Mouse (Mus musculus) right cerebral cortex, postnatal 25 days (tissue): ENCODE data around the gene Npb.
"Not testable (repeated sequence)": the region's sequence is repeated elsewhere in the genome, so short reads cannot be mapped to it uniquely, and the experiment has no call there.

Source experiments
- DNase-seq: peaks from one replicate; pipeline ENCODE4 v3.0.0; 2022

Npb gene

DNA sequence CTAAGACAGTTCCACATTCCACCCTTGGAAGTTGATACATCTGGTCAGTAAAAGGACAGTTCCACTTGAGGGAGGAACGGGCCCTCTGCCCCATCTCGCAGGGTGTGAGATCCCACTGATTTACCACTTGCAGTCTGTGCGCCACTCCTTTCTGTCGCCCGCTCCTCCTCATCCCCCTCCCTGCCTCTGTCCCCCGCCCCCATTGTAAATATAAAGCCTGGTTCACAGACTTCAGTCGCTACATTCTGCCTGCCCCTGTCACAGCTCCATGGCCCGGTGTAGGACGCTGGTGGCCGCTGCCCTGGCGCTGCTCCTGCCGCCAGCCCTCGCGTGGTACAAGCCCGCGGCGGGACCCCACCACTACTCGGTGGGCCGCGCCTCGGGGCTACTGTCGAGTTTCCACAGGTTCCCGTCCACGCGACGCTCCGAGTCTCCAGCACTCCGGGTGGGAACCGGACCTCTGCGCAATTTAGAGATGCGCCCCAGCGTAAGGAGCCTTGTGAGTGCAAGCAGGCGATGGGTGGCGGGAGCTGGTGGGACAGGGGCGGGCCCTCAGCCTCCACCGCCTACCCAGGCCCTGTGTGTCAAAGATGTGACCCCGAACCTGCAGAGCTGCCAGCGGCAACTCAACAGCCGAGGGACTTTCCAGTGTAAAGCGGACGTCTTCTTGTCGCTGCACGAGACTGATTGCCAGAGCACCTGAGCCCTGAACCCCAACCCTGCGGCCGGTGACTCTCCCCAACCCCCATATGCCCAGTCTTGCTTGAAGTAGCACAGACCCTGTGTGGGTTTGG is at the start of gene Npb:
TSS of gene Npb (plus strand) at position 237 of the 794 bp plus-strand sequence.
- no peak for DNase-seq

DNA sequence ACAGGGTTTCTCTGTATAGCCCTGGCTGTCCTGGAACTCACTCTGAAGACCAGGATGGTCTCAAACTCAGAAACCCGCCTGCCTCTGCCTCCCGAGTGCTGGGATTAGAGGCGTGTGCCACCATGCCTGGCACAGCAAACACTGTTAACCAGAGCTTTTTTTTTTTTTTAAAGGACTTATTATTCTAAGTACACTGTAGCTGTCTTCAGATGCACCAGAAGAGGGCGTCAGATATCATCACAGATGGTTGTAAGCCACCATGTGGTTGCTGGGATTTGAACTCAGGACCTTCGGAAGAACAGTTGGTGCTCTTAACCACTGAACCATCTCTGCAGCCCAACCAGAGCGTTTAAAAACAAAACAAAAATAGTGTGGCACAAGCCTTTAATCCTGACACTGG is 49.4 kb upstream of the Npb start:
- not testable (repeated sequence) for DNase-seq

DNA sequence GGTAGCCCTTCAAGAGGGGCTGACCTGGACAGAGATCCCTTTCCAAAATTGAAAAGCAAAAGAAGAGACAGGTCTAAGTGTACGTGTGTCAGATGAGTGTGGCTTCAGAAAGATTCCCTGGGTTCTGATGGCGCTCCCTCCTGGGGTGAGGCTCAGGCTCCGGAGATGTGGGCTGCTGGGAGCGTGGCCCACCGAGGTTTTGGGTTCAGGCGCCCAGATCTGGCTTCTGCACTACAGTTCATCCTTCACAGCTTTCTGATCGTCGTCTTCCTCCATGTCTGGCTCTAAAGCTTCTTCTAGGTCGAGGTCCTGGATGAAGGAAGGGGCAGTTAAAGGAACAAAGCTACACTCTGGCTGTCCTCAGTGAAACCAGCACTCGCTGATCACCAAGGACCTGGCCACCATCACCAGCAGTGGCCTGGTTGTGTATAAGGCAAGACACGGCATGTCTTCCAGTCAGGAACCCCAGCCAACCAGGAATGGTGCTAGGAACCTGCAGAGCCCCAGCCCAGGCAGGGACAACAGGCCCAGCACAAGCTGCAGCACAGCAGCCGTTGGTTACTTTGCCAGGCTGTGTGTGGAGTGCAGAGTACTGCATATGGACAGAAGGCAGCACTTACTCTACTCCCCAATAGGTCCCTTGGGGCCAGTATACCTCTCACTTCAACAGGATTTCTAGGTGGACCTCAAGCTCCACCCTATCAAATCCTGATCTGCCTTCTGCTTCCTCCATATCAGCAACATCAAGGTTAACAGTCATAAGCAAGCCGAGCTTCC is 47.1 kb upstream of the Npb start:
- no peak for DNase-seq

DNA sequence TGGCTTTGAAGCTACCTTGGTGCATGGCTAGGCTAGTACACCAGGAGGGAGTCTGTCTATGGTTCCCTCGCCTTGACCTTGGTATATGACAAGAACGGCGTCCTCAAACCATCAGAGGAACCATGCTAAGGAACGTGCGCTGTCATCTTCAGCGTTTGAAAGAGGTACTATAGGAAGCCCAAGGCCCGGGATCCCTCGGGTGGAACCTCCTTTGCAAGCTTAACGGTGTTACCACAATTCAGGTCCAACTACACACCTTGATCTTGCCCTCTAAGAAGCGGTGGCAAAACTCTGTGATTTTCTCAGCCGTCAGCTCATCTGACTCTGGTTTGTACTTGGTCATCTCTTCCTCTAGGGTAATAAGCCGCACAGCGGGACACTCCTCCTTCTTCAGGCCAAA is 45.3 kb upstream of the Npb start:
- no peak for DNase-seq

DNA sequence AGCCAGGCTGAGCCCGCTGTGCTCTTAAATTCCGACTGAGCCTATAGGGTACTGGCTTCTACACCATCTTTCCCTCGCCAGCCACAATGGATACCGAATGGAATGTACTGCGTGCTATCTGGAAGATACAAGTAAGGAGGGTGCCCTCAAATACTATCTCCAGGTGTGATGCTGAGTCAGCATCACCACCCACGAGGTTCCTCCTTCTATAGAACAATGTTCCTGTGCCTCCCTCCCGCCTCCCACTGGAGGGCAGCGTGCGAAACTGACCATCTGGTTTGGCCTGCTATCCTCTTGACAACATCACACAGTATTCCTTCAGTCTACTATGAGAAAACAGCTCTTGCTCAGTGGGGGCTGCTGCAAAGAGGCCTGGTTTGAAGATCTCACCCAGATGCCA is 43.2 kb upstream of the Npb start:
- DNase-seq: no peak

DNA sequence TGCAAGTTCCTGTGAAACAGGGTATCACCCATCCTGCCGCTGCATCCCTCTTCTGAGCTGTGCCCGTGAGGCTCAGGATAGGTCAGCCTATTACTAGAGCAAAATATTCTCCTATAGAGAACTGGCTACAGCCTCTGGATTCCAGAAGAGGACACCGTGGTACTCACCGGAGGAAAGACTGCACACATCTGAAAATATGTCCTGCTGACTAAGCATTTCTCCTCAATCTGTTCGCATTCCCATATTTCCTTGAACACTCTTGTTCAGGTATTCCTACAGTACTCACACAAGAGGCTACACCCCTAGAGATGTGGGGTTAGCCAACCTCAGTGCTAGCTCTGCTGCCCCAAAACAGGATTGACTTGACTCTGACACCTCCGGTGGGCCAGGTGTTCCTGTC is 40.0 kb upstream of the Npb start:
- no peak for DNase-seq

DNA sequence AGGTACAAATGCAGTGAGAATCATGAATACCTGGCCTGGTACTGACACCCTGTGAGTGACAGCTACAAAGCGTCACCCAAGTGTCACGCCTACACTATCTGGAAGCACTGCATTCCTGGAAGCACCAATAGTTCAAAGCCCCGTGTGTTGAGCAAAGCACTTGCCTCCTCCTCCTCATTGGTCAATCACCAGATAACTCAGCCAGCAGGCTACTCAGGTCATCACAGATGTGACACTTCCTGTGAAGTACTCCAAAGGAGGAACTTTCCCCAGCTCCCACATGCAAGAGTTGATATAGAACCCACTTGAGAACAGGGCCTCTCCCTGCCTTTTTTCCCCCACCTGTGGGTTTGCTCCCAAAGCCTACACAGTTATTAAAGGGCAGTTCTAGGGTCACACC is 37.2 kb upstream of the Npb start:
- DNase-seq: no peak

DNA sequence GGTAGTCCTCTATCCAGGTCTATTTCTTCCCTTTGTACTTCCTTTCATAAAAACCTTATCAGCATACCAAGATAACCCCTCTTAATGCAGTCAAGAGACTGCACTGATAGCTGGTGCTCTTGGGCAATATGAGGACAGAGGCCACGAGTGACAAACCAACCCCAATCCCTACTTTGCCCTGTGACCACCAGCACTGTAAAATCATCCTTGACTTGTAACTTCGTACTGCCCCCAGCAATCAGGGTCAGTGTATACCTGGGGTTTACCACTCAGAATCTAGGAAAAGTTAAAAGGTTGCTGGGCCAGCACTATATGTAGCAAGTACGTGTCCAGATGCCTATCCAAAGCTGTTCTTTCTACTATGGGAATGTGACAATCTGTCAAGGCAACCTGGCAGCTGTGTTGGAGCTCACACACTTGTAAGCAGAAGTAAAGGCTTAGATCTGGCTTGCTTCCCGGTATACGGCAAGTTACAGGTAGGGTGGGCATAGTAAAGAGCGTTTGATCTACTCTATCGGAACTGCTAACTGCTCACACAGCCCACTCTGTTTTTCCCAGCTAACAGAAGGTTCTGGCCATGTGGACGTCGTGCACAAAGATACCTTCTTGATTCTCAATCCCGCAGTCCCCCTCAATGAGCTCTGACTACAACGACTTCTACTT is 36.4 kb upstream of the Npb start:
- DNase-seq: no peak

DNA sequence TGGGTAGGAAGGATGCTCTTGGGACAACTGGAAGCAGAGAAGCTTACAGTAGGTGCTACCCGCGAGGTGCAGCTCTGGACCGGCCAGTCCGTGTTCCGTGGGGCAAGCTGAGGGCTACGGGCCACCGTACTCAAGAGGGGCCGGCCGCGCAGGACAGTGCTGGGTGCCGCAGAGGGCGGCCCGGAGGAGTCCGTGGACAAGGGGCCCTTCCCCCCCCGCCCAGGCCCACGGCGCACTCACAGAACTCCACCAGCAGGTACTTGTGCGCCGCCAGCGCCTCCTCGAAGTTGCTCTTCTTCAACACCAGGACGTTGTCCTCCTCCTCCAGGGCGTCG is 35.9 kb upstream of the Npb start:
- no peak for DNase-seq

DNA sequence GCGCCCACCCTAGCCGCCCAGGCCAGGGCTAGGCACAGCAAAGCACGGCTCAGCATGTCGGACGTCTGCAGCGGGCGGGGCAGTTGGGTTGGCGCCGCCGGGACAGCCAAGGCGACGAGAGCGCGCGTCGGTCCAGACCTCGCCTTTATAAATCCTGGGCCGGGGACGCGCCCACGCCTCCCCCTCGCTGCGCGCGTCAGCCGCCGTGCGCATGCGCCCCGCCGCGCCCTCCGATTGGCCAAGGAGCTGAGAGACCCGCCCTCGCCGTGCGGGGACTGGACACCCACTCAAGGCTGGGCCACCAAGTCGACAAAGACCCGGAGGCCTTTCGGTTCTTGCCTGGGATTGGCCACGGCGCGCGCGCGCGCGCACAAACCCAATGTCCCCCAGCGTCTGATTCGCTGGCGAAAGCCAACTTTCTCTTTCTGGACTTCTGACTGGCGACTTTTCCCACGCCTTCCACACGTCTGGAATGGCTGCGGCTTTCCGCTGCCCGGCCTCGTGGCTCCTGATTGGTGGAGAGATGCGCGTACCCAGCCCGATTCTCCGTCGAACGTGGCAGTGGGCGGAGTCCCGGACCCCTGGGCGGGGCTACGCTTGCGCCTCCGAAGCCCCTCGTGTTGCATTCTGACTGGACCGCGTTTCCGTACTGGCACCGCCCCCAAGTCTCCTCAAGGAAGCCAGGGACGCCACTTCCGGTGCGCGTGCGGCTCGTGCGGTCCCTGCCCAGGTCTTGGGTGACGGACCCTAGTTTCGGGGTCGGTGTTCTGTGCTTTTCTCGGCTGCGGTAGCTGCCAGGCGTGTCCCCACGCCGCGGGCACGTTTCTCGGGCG is 35.3 kb upstream of the Npb start, which contains the start of gene P4hb:
TSS of gene P4hb (minus strand) at position 502 of the 833 bp plus-strand sequence.
- DNase-seq: peak; percentile 100

DNA sequence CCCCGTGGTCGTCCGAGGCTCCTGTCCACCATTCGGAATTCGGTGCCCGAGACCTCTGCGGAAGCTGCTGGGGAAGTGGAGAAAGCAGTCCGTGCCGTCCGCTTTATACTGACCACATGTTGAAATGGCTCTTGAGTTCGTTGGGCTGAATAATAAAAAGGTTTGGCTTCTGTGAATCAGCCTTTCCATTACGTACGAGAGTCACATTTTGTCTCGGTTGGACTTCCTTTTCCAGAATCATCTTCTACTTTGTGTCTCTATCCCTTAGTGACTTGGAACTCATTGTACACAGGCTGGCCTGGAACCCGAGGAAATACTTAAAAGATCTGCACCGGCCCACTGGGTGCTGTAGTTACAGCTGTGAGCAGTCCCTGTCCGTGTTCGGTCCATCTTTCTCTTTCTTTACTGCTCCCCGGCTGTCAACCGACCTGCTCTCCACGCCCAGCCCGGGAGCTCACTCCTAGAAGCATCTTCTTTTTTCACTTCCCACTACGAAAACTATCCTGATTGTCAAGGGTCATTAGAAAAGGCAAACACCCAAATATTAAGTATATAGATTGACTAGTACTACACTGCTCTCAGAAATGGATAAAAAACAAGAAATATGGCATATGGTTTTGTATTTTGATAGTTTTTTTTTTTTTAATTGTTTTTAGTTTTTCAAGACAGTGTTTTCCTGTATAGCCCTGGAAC is 34.5 kb upstream of the Npb start:
- no peak for DNase-seq

DNA sequence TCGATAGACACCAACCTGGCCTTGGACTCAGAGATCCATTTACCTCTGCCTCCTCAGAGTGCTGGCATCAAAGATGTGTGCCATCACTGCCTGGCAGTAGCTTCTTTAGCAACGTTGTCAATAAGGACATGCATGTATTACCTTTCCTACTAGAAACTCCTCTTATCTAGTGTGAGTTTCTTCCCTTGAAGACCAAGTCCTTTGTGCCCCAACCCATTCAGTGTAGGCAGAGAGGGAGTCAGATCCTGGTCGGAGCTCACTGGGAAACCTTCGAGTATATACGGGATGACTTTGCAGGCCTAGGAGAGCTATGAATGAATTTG is 34.0 kb upstream of the Npb start:
- no peak for DNase-seq

DNA sequence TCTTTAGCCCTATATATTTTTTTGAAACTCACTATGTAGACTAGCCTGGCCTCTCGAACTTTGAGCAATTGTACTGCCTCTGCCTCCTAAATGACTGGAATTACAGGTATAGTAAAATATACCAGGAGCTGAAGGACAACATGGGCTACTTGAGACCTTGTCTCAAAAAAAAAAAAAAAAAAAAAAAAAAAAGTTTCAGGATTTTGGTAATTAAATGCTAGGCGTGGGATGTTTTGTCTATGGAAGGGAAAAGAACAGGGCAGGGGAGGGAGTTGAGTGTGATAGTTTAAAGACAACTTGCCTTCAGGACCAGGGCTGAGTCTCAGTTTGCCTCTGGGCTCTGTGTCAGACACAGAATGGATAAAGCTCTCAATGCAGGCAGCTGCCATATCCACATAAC is 33.2 kb upstream of the Npb start:
- DNase-seq: no peak

DNA sequence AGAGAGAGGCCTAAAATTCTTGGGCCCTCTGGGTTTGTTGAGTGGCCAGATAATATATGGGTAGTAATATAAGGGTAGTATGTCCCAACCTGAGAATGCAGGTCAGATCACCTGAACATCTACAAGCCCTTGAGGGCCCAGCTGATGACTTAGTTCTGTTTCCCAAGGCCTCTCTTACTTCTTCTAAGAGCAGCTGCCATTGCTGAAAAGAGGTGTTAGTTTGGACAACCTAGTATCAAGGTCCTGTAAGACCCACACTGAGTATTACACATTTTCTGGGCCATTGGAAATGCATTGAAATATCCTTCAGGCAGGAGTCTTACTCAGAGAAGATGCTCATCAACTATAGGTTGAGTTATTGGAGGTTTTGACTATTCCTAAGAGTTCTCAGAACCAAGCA is 32.3 kb upstream of the Npb start:
- DNase-seq: no peak

DNA sequence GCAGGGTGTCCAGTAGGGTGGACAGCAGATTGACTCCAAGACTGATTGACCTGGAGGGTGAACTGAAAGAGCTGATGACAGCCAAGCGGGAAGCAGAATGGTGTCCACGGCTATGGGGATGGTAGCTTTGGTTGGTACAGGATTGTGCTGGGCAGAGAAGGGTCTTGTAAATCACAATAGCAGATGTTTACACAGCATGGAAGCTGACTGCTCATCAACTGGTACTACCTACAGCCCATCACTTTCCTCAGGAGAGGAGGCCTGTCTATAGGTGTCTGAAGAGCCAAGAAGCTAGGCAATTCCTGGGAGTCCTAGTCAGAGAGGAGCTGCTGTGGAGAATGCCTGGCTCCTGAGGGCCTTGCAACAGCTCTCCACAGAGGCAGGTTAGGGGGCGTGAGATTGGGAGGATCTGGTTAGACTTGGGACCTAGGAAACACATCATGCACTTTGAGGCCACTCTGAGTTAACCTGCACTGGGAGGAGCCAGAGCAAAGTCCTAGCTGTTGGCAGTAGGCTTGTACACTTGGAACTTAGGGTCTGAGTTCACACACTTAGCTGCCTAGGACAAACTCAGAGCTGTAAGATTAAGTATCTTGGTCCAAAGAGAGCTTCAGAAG is 31.8 kb upstream of the Npb start:
- DNase-seq: no peak

DNA sequence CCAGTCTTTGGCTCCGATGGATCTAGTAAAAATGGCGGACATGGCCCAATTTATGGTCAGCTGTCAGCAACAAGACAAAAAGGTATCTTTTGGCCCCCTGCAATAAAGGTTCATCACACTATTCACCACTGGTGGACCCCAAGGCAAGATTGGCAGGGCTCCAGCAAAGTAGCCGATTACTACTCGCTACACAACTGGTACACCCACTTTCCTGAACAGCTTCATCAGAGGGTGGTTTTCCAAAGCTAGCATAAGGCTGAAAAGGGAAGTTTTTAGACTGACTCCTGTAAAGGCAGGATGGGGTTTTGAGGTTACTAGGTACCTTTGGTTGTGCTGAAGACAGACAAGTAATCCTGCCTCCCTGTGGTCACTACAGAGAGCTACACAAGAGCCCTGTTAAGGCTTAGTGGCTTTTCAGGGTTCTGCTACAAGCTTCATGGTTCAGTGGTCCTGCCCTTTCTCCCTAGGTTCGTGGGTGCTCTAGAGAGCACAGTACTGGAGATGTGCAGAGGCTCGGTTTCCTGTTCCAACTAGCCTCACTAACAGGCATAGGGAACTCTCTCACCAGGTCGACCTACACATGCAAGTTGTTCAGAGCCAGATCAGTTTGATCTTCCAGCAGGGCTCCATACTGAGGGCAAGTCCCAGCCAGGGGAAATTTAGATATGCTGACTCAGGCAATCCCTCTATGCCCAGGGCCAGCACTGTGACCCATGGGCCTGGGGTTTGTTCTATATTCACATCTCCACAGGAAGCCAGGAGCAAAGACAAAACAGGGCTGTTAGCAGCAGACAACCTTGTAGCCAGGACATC is 30.9 kb upstream of the Npb start:
- DNase-seq: no peak

DNA sequence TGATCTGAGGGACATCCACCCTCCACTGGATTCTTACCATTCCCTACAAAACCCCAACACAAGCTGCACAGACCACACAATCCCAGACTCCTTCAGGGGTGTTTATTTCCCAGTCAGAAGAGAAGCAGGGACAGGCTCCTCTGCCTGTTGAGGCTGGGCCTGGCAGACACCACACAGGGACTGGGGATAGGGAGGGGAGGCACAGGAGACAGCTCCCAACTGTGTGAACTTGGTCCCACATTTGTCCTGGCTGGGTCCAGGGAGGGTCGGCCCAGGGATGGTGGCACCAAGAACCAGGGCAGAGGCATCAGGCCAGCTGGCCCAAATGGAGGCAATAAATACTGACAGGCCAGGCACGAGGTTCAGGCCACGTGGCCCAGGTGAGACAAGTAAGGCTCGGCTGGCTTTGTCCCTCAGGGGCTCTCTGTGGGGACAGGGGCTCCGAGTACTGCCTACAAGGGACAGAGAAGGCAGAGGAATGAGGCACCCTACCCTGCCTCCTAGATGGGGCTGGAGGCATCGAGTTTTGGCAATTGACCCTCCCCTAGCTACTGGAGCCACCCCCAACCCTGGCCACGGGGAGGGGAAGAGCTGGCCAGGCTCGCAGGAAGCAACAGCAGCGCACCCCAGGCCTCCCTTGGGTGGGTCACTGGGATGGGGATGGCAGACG is 30.1 kb upstream of the Npb start:
- no peak for DNase-seq

DNA sequence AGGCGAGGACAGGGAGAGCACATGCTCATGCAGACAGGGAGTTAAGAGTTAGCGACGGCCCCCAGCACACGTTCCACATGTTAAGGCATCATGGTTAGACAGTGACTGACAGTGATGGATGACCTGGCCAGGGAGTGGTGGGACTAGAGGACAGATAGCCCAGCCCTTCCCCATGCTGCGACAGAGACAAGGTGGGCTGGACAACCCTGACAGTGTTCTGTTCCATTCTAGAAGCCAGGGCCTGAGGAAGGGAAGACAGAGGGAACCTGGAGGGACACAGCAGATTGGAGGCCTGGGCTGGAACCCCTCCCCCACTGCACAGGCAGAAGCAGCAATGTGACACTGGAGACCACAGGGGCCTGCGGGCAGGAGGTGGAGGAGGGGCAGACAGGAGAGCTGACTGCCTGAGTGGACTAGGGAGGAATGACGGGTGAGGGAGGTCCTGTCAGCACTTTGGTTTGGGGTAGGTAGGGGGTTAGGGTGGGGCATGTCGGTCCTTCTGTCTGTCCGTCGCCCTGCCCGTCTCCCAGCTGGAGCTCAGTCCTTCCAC is 29.5 kb upstream of the Npb start:
- DNase-seq: no peak

DNA sequence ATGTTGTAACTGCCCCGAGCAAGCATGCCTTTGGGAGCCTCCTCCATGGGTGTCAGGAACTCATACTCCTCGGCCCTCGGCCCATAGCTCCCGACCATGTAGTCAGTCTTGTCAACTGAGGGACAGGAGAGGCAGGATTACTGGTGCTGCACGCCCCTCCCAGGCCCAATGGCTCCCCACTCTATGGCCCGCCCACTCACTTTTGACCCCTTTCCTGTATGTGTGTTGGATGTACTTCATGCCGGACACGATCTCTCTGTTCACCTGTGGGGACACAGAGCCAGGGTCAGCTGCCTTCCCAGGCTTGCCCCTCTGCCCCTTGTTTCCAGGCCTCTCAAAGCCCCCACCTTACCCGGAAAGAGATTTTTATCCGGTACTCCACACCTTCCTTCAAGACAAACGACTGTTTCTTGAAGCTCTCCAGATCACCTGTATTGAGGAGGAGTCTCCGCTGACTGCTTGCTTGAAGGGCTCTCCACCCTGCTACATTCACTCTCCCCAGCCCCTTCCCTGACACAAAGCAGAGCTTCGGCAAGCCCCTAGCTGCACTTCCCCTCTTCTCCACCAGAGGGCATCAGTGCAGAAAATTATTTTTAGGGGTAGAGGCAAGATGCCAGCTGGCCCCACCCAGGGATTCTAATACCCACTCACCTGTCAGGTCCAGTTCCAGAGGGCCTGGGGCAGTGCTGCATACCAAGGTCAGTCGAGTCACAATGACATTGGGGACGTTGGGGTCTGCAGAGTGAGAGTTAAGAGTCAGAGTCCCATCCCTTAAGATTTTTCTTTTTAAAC is 28.8 kb upstream of the Npb start:
- DNase-seq: peak; percentile 64
